Mouse (Mus musculus) monocyte, adult 5-6 weeks (primary cell): ENCODE measurements around the gene Daam2. TPM values are rescaled to one million over a fixed set of nuclear protein-coding genes. Genes with fewer than 3 reads are reported as not detected.

Source experiments
- ATAC-seq: fragments of 153-309, 156-312 bp; replicated peaks from 2 replicates; pipeline ENCODE4 v1.8.0; 2017; ENCODE audit warnings: mild to moderate bottlenecking; ENCODE audit not compliant: low TSS enrichment, insufficient number of reproducible peaks, severe bottlenecking, poor library complexity, low FRiP score
- total RNA-seq: library from RNA; stranded (forward); fragments of 200-1000, 200-491, 200-594 nt; gene quantifications from 3 replicates; pipeline ENCODE4 v1.2.3, GENCODE M21; 2017

The Daam2 gene
- total RNA-seq, 1 experiment from 2014 or later = 0.19 TPM

DNA sequence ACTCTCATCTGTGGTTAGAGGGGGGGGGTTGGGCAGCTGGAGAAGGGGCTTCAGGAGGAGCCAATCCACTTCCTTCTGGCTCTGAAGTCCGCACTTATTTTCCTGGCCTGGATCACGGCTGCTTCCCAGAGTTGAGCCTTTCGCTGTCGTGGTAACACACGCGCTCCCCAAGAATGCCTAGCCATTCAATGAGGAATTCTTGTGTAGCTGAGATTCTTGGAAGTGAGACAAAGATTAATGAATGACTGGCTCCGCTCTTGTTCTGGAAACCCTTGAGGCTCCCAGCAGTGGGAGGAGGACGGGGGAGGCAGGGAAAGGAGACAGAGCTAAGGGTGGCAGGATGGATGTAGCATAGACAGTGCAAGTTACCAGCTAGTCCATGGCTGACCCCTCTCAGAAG is 24.9 kb downstream of the Daam2 start:
- no peak for ATAC-seq

GRCm38 (mm10) chr17:49535580-49535979 is 28.6 kb downstream of the Daam2 start:
- ATAC-seq = no peak

GRCm38 (mm10) chr17:49534267-49534719 is 29.9 kb downstream of the Daam2 start:
- no peak for ATAC-seq

DNA sequence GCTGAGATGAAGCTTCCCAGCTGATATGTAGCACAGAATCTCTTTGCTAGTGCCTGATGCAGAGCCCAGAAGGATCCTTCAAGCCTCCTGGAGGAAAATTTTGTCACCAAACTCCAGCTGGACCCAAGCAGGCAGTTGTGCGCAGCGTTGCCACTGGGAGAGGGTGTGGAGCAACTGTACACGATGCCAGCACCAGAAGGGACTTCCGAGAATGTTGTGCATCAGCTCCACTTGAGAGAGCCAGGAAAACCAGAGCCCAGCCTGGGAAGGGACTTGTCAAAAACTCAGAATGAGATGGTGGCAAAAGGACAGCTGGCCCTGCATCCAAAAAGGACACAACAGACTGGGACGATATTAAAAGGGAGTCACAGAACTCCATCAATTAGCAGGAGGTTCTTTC is 32.5 kb downstream of the Daam2 start:
- ATAC-seq = no peak

DNA sequence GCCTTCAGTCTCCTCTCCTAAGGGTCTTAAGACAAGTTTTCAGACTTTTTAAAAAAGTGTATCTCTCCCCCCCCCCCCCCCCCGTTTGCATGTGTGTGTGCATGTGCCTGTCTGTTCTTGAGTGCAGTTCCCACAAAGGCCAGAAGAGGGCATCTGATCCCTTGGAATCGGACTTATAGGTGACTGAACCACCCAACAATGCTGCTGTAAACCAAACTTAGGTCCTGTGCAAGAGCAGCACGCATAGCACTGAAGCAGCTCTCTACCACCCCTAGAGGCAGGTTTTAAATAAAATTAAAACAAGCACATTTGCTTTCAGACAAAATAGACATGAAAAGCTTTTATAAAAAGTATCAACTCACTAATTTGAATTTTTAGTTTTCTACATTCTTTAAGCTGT is 33.9 kb downstream of the Daam2 start:
- ATAC-seq = no peak

DNA sequence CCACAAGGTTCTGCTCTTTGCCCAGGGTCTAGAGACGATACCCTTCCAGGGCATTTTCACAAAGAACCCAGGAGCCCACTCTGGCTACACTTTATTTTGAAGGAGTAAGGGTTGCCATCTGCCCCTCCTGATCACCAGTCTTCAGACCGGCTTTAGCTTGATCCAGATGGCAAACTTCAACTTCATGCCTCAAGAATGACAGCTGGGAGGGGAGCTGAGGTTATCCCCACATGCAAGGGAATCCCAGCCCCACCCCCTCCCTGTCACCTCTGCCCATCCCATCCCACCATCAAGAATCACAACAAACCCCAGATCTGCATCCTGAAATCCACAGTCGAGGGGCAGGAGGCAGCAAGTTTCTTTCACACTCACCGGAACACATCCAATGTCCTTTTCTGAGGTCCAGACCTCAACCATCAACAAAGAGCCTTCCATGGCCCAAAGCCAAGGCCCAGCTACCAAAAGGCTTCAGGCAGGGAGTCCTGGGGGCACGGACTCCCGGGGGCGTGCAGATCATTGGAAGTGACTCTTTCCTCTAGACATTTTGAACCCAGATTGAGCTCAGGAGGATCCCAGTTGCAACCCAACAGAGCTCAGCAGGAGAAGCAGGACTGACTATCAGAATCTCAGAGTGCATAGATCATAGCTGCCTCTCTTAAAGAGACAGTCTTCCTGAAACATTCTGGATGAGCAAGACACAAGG is 35.5 kb downstream of the Daam2 start:
- ATAC-seq = no peak

DNA sequence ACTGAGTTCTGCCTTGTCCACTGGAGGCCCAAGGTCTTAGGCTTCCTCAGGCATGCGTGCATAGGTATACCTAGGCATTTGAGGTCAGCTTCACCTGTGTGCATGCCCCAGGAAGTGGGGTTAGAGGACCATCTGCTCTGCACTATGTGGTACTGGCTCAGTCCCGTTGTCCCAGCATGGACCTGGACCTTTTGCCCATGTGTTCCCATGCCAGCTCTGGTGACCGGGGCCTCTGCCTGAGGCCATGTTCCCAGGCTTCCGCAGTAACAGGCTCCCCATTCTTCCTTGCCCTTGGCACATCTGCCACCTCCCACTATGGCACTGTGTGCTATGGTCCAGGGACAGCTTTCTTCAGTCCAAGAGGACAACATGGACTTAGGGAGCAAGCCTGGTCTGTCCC is 36.1 kb downstream of the Daam2 start:
- no peak for ATAC-seq

GRCm38 (mm10) chr17:49526566-49526965 is 37.6 kb downstream of the Daam2 start:
- ATAC-seq = no peak

DNA sequence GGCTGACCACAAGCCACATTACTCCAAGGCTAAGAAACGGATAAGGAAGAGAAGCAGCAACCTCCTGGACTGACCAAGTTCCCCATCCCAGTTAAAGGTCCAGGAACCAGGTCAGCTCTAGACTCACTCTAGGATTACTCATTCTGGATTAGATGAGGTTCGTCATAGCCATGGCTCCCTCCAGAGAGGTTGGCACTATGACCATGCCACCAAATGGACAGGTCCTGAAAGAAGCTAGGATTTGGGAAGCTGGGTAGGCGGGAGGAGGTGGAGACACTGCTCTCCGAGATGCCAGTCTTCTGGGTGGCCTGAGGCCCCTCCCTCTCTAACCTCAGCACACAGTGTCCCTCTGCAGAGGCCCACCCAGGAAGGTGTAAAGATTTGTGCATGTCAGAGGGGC is 38.2 kb downstream of the Daam2 start:
- ATAC-seq = no peak

DNA sequence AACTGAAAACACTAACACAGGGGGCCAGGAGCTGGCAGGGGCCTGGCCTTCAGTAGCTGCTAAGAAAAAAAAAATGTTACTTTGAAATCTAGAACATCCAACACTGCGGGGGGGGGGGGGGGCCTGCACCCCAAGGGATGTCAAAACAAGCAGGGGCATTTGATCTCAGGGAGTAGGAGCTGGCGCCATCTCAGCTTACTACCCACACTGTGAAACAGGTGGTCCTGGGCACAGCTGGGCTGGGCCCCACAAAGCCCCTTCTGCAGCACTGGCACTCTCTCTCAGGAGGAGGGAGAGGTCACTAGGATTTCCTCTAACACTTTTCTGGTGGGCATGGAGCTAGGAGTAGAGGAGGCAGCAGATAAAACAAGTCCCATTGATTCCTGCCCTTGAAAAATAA is 39.6 kb downstream of the Daam2 start:
- no peak for ATAC-seq

GRCm38 (mm10) chr17:49522435-49522834 is 41.7 kb downstream of the Daam2 start:
- ATAC-seq = no peak

DNA sequence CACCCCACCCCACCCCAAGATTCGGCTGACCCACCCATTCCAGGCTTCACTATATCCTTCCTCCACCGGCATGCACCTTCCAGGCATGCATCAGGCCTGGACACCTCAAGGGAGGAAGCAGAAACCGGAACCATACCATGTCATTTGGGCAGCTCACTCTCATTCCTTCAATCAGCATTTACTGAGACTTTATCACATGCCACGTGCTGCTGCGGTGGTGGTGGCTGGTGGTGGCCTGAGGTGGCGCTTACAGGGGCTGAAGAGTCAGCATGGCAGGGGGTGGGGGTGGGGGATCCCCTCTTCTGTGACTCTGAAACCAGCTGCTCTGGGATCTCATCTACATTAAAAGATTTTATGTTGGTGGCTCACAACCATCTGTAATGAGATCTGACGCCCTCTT is 42.1 kb downstream of the Daam2 start:
- no peak for ATAC-seq

- ATAC-seq = no peak
Observed at GRCm38 (mm10) chr17:49520674-49521073, 43.5 kb downstream of the Daam2 start.

- ATAC-seq = no peak
Observed at GRCm38 (mm10) chr17:49519576-49520247, 44.4 kb downstream of the Daam2 start.

GRCm38 (mm10) chr17:49517091-49517490 is 47.1 kb downstream of the Daam2 start:
- ATAC-seq = no peak

DNA sequence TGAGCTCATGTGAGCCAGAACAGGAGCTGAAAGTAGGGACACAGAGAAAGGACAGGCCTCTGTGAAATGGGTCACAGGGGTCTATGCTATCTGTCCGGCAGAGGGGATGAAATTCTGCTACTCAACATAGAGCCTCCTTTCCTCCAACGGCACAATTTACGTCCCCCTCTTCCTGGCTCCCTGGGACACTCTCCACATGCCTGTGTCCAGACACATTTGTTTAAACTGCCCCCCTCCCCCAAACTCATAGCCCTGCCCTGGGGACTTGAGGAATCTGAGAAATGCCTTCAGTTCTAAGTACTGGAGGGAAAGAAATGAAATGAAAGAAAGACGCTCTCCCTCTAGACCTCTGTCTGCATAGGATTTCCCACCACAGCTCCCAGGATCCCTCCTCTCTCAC is 48.5 kb downstream of the Daam2 start:
- no peak for ATAC-seq

DNA sequence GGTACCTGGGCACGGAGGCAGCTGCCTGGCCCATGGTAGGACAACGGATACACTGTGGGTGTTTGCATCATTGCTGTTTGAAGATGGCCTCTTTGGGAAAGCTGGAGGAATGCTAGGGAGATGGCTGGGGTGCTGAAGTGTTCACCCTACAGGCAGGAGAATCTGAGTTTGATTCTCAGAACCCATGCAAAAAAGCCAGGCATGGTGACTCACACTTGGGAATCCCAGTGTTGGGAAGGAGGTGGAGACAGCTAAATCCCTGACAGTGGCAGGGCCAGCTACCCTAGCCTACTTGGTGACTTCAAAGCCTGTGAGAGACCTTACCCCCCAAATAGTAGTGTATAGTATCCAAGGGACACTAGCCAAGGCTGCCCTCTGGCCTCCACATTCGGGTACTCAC is 49.0 kb downstream of the Daam2 start:
- ATAC-seq = no peak

DNA sequence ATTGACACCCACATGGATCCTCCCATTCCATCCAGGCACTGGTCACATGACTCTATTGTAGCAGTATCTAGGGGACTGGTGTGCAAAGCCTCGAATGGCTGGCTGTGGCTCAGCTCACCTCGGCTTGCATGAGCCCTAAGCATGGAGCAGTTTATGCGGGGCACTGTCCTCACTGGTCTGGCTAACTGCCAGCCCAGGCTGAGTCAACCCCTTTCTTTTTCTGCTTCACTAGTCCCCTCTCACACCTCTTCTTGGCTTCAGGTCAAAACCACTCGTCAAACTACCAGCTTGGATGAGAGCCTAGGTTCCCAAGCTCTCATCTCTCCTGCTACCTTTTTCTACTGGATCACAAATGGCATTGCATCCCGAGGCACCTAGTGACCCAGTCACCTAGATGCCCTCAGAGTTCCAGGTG is 51.5 kb downstream of the Daam2 start:
- no peak for ATAC-seq

DNA sequence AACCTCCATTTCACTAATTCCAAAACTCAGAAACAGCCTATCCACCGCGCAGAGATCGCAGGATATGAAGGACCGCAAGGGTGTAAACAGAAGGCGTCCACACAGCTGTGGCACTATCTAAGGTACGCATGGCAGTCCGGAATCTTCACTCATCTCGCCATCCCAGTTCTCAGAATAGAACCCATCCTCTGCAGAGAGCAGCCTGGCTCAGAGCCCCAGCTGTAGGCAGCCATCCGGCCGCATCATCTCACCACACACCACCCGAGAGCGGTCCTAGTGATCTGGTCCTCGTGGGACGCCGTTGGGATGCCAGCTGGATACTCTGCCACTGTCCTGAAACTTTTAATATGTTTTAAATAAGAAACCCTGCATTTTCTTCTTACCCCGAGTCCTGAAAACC is 54.7 kb downstream of the Daam2 start:
- no peak for ATAC-seq

DNA sequence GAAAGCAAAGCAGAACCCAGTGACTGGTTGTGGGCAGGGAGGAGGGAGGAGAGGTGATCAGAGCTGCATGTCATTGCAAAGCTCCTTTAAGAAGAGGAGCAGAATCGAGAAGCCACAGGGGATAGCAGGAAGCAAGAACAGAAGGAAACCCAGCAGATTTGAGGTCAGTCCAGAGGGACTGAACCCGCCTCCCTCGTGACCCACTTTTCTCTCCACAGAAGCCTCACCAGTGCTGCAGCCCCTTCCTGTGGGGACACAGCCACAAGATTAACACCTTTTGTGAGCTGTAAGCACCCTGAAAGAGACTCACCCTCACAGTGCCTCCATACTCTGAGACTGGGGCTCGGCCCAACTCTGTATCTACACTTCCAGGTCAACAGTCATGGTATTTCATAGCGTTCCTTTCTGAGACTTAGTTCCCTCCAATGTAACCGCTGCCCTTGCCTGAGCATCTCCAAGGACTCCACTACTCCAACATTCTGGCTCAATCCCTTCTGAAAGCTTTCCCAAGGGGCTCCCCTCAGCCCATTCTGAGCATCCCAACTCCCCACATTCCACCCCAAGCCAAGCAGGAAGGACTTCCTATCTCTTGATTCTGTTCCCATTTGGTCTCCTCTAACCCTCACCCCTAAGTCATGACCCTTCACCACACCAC is 60.8 kb downstream of the Daam2 start:
- ATAC-seq = no peak
